ENCODE assay signal across 8 mouse cellular contexts in the genomic region with DNA sequence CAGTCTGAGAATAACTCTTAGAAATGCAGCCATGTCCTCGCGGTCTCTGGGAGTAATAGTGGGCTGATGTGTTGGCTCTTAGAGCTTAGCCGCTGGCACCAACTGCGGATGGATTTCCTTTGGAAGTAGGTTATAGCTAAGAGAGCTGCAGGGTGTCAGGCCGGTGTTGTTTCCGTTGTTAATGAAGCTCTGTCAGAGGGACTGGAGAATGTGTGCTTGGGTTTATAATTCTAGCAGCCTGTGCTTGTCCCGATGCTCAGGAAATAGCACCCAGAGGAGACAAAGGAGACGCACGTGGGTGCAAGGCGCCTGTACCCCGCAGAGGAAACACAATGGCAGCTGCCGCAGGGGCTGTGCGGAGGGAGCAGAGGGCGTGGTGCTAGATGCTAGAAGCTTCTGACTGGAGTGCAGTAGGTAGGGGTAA. TPM values are rescaled to one million over a fixed set of nuclear protein-coding genes. Genes with fewer than 3 reads are reported as not detected.
A peak's percentile ranks its signal among the peaks of the same experiment; 100 is the strongest.
DNase-seq lines count a peak whose midpoint lies in the region; ATAC-seq and TF ChIP-seq lines count a peak whose summit lies in the region.

No protein-coding gene starts in this region.

- no peaks in the 10 kb centered on the region for H3K9me3 ChIP-seq in heart, embryonic 13.5 days
- no peaks in the 10 kb centered on the region for H3K9me3 ChIP-seq in heart, postnatal 0 days (replicated peaks; ENCODE audit: control insufficient read depth, low read length)
- H3K9me3 ChIP-seq in neural tube, embryonic 15.5 days (replicated peaks), result no peaks in the 10 kb centered on the region
- no peaks in the 10 kb centered on the region for H3K9me3 ChIP-seq in lung, postnatal 0 days (ENCODE audit: low read length)

- peak overlapping the region; percentile 53 for H3K4me2 ChIP-seq in heart, embryonic 13.5 days
- H3K4me2 ChIP-seq in heart, postnatal 0 days (ENCODE audit: low read depth, low read length), result peak overlapping the region; percentile 26
- peak overlapping the region; percentile 51 for H3K4me2 ChIP-seq in neural tube, embryonic 15.5 days
- no peak overlapping the region; the same call in 1 of the 2 replicates for H3K4me2 ChIP-seq in lung, postnatal 0 days (replicated peaks; ENCODE audit: low read depth, low read length)

- peak overlapping the region; percentile 34; the same call in 1 of the 2 replicates for H3K9ac ChIP-seq in heart, embryonic 13.5 days
- H3K9ac ChIP-seq in heart, postnatal 0 days (replicated peaks; ENCODE audit: low read depth, low read length), result no peak overlapping the region
- H3K9ac ChIP-seq in neural tube, embryonic 15.5 days (replicated peaks), result peak overlapping the region; percentile 41
- H3K9ac ChIP-seq in lung, postnatal 0 days (replicated peaks; ENCODE audit: low read depth), result no peak overlapping the region

- H3K36me3 ChIP-seq in heart, embryonic 13.5 days, result no peaks in the 10 kb centered on the region; the same call in 1 of the 2 replicates
- H3K36me3 ChIP-seq in heart, postnatal 0 days (replicated peaks; ENCODE audit: control insufficient read depth, insufficient read depth, low read length), result no peaks in the 10 kb centered on the region
- H3K36me3 ChIP-seq in neural tube, embryonic 15.5 days, result no peaks in the 10 kb centered on the region
- no peaks in the 10 kb centered on the region for H3K36me3 ChIP-seq in lung, postnatal 0 days (ENCODE audit: insufficient read depth, low read length)

- TF ChIP-seq CTCF in heart, postnatal 0 days (IDR thresholded peaks at IDR 0.05; ENCODE audit: low read depth), result no peak
- TF ChIP-seq CTCF in lung, postnatal 0 days (IDR thresholded peaks at IDR 0.05), result no peak

- WGBS in heart, embryonic 13.5 days, result 27% methylated on average over 14 of the region's 14 CpGs
- WGBS in heart, postnatal 0 days, result 22% methylated on average over 14 of the region's 14 CpGs
- 6% methylated on average over 14 of the region's 14 CpGs for WGBS in neural tube, embryonic 15.5 days
- WGBS in lung, postnatal 0 days, result 30% methylated on average over 14 of the region's 14 CpGs

- H3K4me1 ChIP-seq in heart, embryonic 13.5 days, result peaks cover 29% of the 10 kb centered on the region
- no peaks in the 10 kb centered on the region for H3K4me1 ChIP-seq in heart, postnatal 0 days (ENCODE audit: control insufficient read depth, insufficient read depth)
- H3K4me1 ChIP-seq in neural tube, embryonic 15.5 days, result peaks cover 32% of the 10 kb centered on the region
- no peaks in the 10 kb centered on the region for H3K4me1 ChIP-seq in lung, postnatal 0 days (ENCODE audit: insufficient read depth, low read depth, low read length)

- ATAC-seq in heart, embryonic 13.5 days (ENCODE audit: extremely low read depth, insufficient number of reproducible peaks, low FRiP score, low TSS enrichment), result no peak
- peak; percentile 30; the same call in 1 of the 2 replicates for ATAC-seq in heart, postnatal 0 days (ENCODE audit: insufficient read depth, low read depth)
- ATAC-seq in neural tube, embryonic 15.5 days (ENCODE audit: low FRiP score), result peak; percentile 77
- ATAC-seq in lung, postnatal 0 days, result no peak

- no peaks in the 10 kb centered on the region for H3K27me3 ChIP-seq in heart, embryonic 13.5 days (replicated peaks)
- no peaks in the 10 kb centered on the region for H3K27me3 ChIP-seq in heart, postnatal 0 days (ENCODE audit: control insufficient read depth, insufficient read depth, low read length)
- no peaks in the 10 kb centered on the region for H3K27me3 ChIP-seq in neural tube, embryonic 15.5 days (replicated peaks)
- no peaks in the 10 kb centered on the region for H3K27me3 ChIP-seq in lung, postnatal 0 days (replicated peaks; ENCODE audit: insufficient read depth, low read length)

- H3K27ac ChIP-seq in heart, embryonic 13.5 days (replicated peaks), result no peak overlapping the region
- no peak overlapping the region for H3K27ac ChIP-seq in heart, postnatal 0 days (ENCODE audit: low read depth)
- peak overlapping the region; percentile 90 for H3K27ac ChIP-seq in neural tube, embryonic 15.5 days (replicated peaks)
- H3K27ac ChIP-seq in lung, postnatal 0 days (ENCODE audit: low read length), result no peak overlapping the region

- no peak for TF ChIP-seq EP300 in heart, postnatal 0 days (IDR thresholded peaks at IDR 0.05; ENCODE audit: low read depth)
- TF ChIP-seq EP300 in lung, postnatal 0 days (IDR thresholded peaks at IDR 0.05), result no peak

- DNase-seq in heart, postnatal 25 days (ENCODE audit: low spot score), result no peak
- DNase-seq in embryo, embryonic 10 days (ENCODE audit: low spot score), result peak; percentile 49
- no peak for DNase-seq in heart, postnatal 0 days (ENCODE audit: low spot score)
- peak; percentile 57 to 88 for DNase-seq in left cerebral cortex, adult 8-10 months (ENCODE audit: low spot score in 2 of 2)
- no peak for DNase-seq in urinary bladder, postnatal 14 days (ENCODE audit: low spot score)
- DNase-seq in lung, postnatal 0 days (ENCODE audit: low spot score), result no peak

- intact Hi-C loops in heart, postnatal 25 days (cut with DNase I), result no loop called here

- H3K4me3 ChIP-seq in heart, embryonic 13.5 days, result peak overlapping the region; percentile 30
- 0 out of 2 replicates have a peak overlapping the region, but pooled peaks have one; percentile 0 for H3K4me3 ChIP-seq in heart, postnatal 0 days (ENCODE audit: low read depth, low read length)
- H3K4me3 ChIP-seq in neural tube, embryonic 15.5 days (replicated peaks), result no peak overlapping the region
- H3K4me3 ChIP-seq in lung, postnatal 0 days (ENCODE audit: low read depth, low read length), result no peak overlapping the region

RNA-seq across cellular contexts. Expression of a gene that starts 56.5 kb away (rescaled TPM):
- not detected in 2 replicates for polyA plus RNA-seq in heart, embryonic 13.5 days (2015; fragmentation: Nextera tagmentation; extraction: Ambion mirVana)
- total RNA-seq in heart, postnatal 25 days (2021), result not detected
- total RNA-seq in heart, postnatal 0 days (2014; rRNA removed; ENCODE audit: low replicate concordance), result not detected in 2 replicates
- not detected in 2 replicates for polyA plus RNA-seq in heart, postnatal 0 days (2015; fragmentation: Nextera tagmentation; extraction: Ambion mirVana)
- total RNA-seq in left cerebral cortex, adult 8-10 months (2022), result not detected
- polyA plus RNA-seq in neural tube, embryonic 15.5 days (2015; fragmentation: Nextera tagmentation; extraction: Ambion mirVana), result not detected in 2 replicates
- not detected in 2 replicates for polyA plus RNA-seq in lung, postnatal 0 days (2015; fragmentation: Nextera tagmentation; extraction: Ambion mirVana)

Comparison
In these comparisons a context has a peak if more than half of its experiments do, and no peak if none do; other contexts are left out.
1. ATAC-seq: peak in heart, postnatal 0 days (single experiment) and neural tube, embryonic 15.5 days (single experiment); none in heart, embryonic 13.5 days (single experiment) and lung, postnatal 0 days (single experiment).
2. H3K9ac ChIP-seq: peak in heart, embryonic 13.5 days (single experiment) and neural tube, embryonic 15.5 days (single experiment); none in heart, postnatal 0 days (single experiment) and lung, postnatal 0 days (single experiment).
3. H3K4me3 ChIP-seq: peak in heart, embryonic 13.5 days (single experiment) and heart, postnatal 0 days (single experiment); none in neural tube, embryonic 15.5 days (single experiment) and lung, postnatal 0 days (single experiment).
4. DNase-seq: peak in embryo, embryonic 10 days (single experiment) and left cerebral cortex, adult 8-10 months (2 of 2); none in heart, postnatal 25 days (single experiment), heart, postnatal 0 days (single experiment), urinary bladder, postnatal 14 days (single experiment) and lung, postnatal 0 days (single experiment).